8 mouse cellular contexts compared by ENCODE assay signal in the genomic region with DNA sequence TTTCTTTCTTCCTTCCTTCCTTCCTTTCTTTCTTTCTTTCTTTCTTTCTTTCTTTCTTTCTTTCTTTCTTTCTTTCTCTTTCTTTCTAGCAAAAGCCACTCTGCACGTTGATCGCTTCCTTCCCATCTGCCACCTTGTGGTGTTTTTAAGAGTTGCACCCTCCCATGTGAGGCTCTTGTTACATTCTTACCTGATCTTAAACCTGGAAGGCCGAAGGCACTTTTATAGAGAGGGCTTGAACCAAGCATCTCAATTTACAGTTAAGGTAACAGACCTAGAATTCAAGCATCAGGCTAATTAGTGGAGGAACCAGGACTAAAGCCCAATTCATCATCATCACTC. TPM values are rescaled to one million over a fixed set of nuclear protein-coding genes. Genes with fewer than 3 reads are reported as not detected.
A peak's percentile ranks its signal among the peaks of the same experiment; 100 is the strongest.
DNase-seq lines count a peak whose midpoint lies in the region; ATAC-seq and TF ChIP-seq lines count a peak whose summit lies in the region.

No protein-coding gene starts in this region.

- peak overlapping the region; percentile 55 for H3K9ac ChIP-seq in forebrain, postnatal 0 days
- no peak overlapping the region for H3K9ac ChIP-seq in intestine, embryonic 15.5 days
- no peak overlapping the region; the same call in 1 of the 2 replicates for H3K9ac ChIP-seq in limb, embryonic 14.5 days (ENCODE audit: low read depth, low read length, severe bottlenecking)
- H3K9ac ChIP-seq in midbrain, embryonic 15.5 days = no peak overlapping the region
- H3K9ac ChIP-seq in stomach, embryonic 16.5 days (ENCODE audit: low read length) = peak overlapping the region; percentile 36; the same call in 1 of the 2 replicates

- no peaks in the 10 kb centered on the region for H3K27me3 ChIP-seq in forebrain, postnatal 0 days (ENCODE audit: insufficient read depth, low read length)
- H3K27me3 ChIP-seq in intestine, embryonic 15.5 days (replicated peaks) = no peaks in the 10 kb centered on the region
- H3K27me3 ChIP-seq in limb, embryonic 14.5 days (ENCODE audit: control insufficient read depth, insufficient read depth, low read length) = no peaks in the 10 kb centered on the region
- no peaks in the 10 kb centered on the region for H3K27me3 ChIP-seq in midbrain, embryonic 15.5 days (replicated peaks)
- no peaks in the 10 kb centered on the region for H3K27me3 ChIP-seq in stomach, embryonic 16.5 days (ENCODE audit: control insufficient read depth, insufficient read depth, low read length)

- peak overlapping the region; percentile 54 for H3K4me2 ChIP-seq in forebrain, postnatal 0 days (ENCODE audit: low read depth)
- H3K4me2 ChIP-seq in intestine, embryonic 15.5 days (replicated peaks) = peak overlapping the region; percentile 33
- H3K4me2 ChIP-seq in limb, embryonic 14.5 days (replicated peaks; ENCODE audit: low read depth, low read length, severe bottlenecking) = peak overlapping the region; percentile 28; the same call in 1 of the 2 replicates
- H3K4me2 ChIP-seq in midbrain, embryonic 15.5 days = peak overlapping the region; percentile 39
- peak overlapping the region; percentile 44 for H3K4me2 ChIP-seq in stomach, embryonic 16.5 days (ENCODE audit: low read depth, low read length)

- TF ChIP-seq POLR2A in limb, embryonic 14.5 days (IDR thresholded peaks at IDR 0.05; ENCODE audit: borderline replicate concordance, extremely low read depth, insufficient read depth, insufficient read length) = no peak

- no peaks in the 10 kb centered on the region for H3K36me3 ChIP-seq in forebrain, postnatal 0 days (ENCODE audit: insufficient read depth)
- H3K36me3 ChIP-seq in intestine, embryonic 15.5 days = no peaks in the 10 kb centered on the region
- no peaks in the 10 kb centered on the region for H3K36me3 ChIP-seq in limb, embryonic 14.5 days (ENCODE audit: control insufficient read depth, insufficient read depth, low read length)
- H3K36me3 ChIP-seq in midbrain, embryonic 15.5 days (replicated peaks) = no peaks in the 10 kb centered on the region
- H3K36me3 ChIP-seq in stomach, embryonic 16.5 days (ENCODE audit: control insufficient read depth, insufficient read depth, low read length) = no peaks in the 10 kb centered on the region

- H3K27ac ChIP-seq in forebrain, postnatal 0 days (ENCODE audit: low read depth, low read length) = peak overlapping the region; percentile 84
- H3K27ac ChIP-seq in intestine, embryonic 15.5 days = no peak overlapping the region
- H3K27ac ChIP-seq in limb, embryonic 14.5 days (replicated peaks; ENCODE audit: low read depth, low read length) = no peak overlapping the region; the same call in 1 of the 2 replicates
- H3K27ac ChIP-seq in midbrain, embryonic 15.5 days = peak overlapping the region; percentile 74
- H3K27ac ChIP-seq in stomach, embryonic 16.5 days (ENCODE audit: low read length) = 0 out of 2 replicates have a peak overlapping the region, but pooled peaks have one; percentile 57

- WGBS in forebrain, postnatal 0 days = 23% methylated on average over 3 of the region's 3 CpGs
- WGBS in intestine, embryonic 15.5 days = 27% methylated on average over 3 of the region's 3 CpGs
- 15% methylated on average over 3 of the region's 3 CpGs for WGBS in limb, embryonic 14.5 days
- WGBS in midbrain, embryonic 15.5 days = 24% methylated on average over 3 of the region's 3 CpGs
- WGBS in stomach, embryonic 16.5 days = 27% methylated on average over 3 of the region's 3 CpGs

- peaks cover 18% of the 10 kb centered on the region for H3K4me1 ChIP-seq in forebrain, postnatal 0 days (ENCODE audit: insufficient read depth)
- peaks cover 4% of the 10 kb centered on the region; the same call in 1 of the 2 replicates for H3K4me1 ChIP-seq in intestine, embryonic 15.5 days (replicated peaks)
- H3K4me1 ChIP-seq in limb, embryonic 14.5 days (ENCODE audit: control insufficient read depth, insufficient read depth, low read length) = peaks cover 21% of the 10 kb centered on the region
- peaks cover 25% of the 10 kb centered on the region for H3K4me1 ChIP-seq in midbrain, embryonic 15.5 days
- peaks cover 12% of the 10 kb centered on the region; the same call in 1 of the 2 replicates for H3K4me1 ChIP-seq in stomach, embryonic 16.5 days (ENCODE audit: control insufficient read depth, insufficient read depth, low read length)

- peak; percentile 78 for DNase-seq in urinary bladder, postnatal 14 days (ENCODE audit: low spot score)
- no peak for DNase-seq in urinary bladder, adult 2 months (ENCODE audit: low spot score)
- DNase-seq in cerebellum, adult 8-10 months = peak; percentile 73
- peak; percentile 87 for DNase-seq in forebrain, postnatal 0 days
- peak; percentile 66 for DNase-seq in limb, embryonic 14.5 days (ENCODE audit: low spot score)

- ATAC-seq in forebrain, postnatal 0 days = peak; percentile 46
- ATAC-seq in intestine, embryonic 15.5 days = no peak
- no peak for ATAC-seq in limb, embryonic 14.5 days (ENCODE audit: low FRiP score, low read depth)
- peak; percentile 55 for ATAC-seq in midbrain, embryonic 15.5 days (replicated peaks)
- ATAC-seq in stomach, embryonic 16.5 days (ENCODE audit: insufficient read depth, low FRiP score) = no peak

- TF ChIP-seq CTCF in forebrain, postnatal 0 days (IDR thresholded peaks at IDR 0.05; ENCODE audit: low read depth) = peak; percentile 83

- H3K9me3 ChIP-seq in forebrain, postnatal 0 days (ENCODE audit: low read length) = no peaks in the 10 kb centered on the region
- H3K9me3 ChIP-seq in intestine, embryonic 15.5 days = no peaks in the 10 kb centered on the region
- H3K9me3 ChIP-seq in limb, embryonic 14.5 days (ENCODE audit: control insufficient read depth, low read length) = no peaks in the 10 kb centered on the region
- H3K9me3 ChIP-seq in midbrain, embryonic 15.5 days = no peaks in the 10 kb centered on the region
- no peaks in the 10 kb centered on the region for H3K9me3 ChIP-seq in stomach, embryonic 16.5 days (replicated peaks; ENCODE audit: control insufficient read depth, low read length)

- peak overlapping the region; percentile 25 for H3K4me3 ChIP-seq in forebrain, postnatal 0 days (ENCODE audit: low read depth, low read length)
- peak overlapping the region; percentile 15; the same call in 1 of the 2 replicates for H3K4me3 ChIP-seq in intestine, embryonic 15.5 days (replicated peaks)
- H3K4me3 ChIP-seq in limb, embryonic 14.5 days (replicated peaks; ENCODE audit: low read length) = peak overlapping the region; percentile 6; the same call in 1 of the 2 replicates
- H3K4me3 ChIP-seq in midbrain, embryonic 15.5 days = peak overlapping the region; percentile 18
- H3K4me3 ChIP-seq in stomach, embryonic 16.5 days (replicated peaks; ENCODE audit: low read length) = peak overlapping the region; percentile 29

RNA-seq across cellular contexts. Expression of gene Psmg4, which starts 7.9 kb away (rescaled TPM):
- polyA plus RNA-seq in urinary bladder, adult 2 months (2012; rRNA removed) = 61.5 and 69.2 TPM in 2 replicates
- total RNA-seq in forebrain, postnatal 0 days (2014; rRNA removed) = 56.6 and 108 TPM in 2 replicates
- polyA plus RNA-seq in forebrain, postnatal 0 days (2015; fragmentation: Nextera tagmentation; extraction: Ambion mirVana) = 99.0 and 150 TPM in 2 replicates
- polyA plus RNA-seq in intestine, embryonic 15.5 days (2015; fragmentation: Nextera tagmentation; extraction: Ambion mirVana) = 71.3 and 88.2 TPM in 2 replicates
- 133 and 153 TPM in 2 replicates for polyA plus RNA-seq in limb, embryonic 14.5 days (2012; rRNA removed)
- 75.5 and 83.8 TPM in 2 replicates for polyA plus RNA-seq in limb, embryonic 14.5 days (2014; fragmentation: Nextera tagmentation; extraction: Ambion mirVana)
- 66.6 and 69.2 TPM in 2 replicates for polyA plus RNA-seq in midbrain, embryonic 15.5 days (2015; fragmentation: Nextera tagmentation; extraction: Ambion mirVana)
- polyA plus RNA-seq in stomach, embryonic 16.5 days (2015; fragmentation: Nextera tagmentation; extraction: Ambion mirVana) = 58.8 and 62.9 TPM in 2 replicates

RNA-seq across cellular contexts. Expression of gene Tubb2b, which starts 24.6 kb away (rescaled TPM):
- 8.7 and 13.3 TPM in 2 replicates for polyA plus RNA-seq in urinary bladder, adult 2 months (2012; rRNA removed)
- total RNA-seq in forebrain, postnatal 0 days (2014; rRNA removed) = 5,538 and 5,638 TPM in 2 replicates
- 1,072 and 1,153 TPM in 2 replicates for polyA plus RNA-seq in forebrain, postnatal 0 days (2015; fragmentation: Nextera tagmentation; extraction: Ambion mirVana)
- 33.5 and 34.2 TPM in 2 replicates for polyA plus RNA-seq in intestine, embryonic 15.5 days (2015; fragmentation: Nextera tagmentation; extraction: Ambion mirVana)
- 376 and 378 TPM in 2 replicates for polyA plus RNA-seq in limb, embryonic 14.5 days (2012; rRNA removed)
- 28.5 TPM in 2 replicates for polyA plus RNA-seq in limb, embryonic 14.5 days (2014; fragmentation: Nextera tagmentation; extraction: Ambion mirVana)
- 1,126 and 1,130 TPM in 2 replicates for polyA plus RNA-seq in midbrain, embryonic 15.5 days (2015; fragmentation: Nextera tagmentation; extraction: Ambion mirVana)
- 41.7 and 45.5 TPM in 2 replicates for polyA plus RNA-seq in stomach, embryonic 16.5 days (2015; fragmentation: Nextera tagmentation; extraction: Ambion mirVana)

Comparison
In these comparisons a context has a peak if more than half of its experiments do, and no peak if none do; other contexts are left out.
1. ATAC-seq: peak in forebrain, postnatal 0 days (single experiment) and midbrain, embryonic 15.5 days (single experiment); none in intestine, embryonic 15.5 days (single experiment), limb, embryonic 14.5 days (single experiment) and stomach, embryonic 16.5 days (single experiment).
2. H3K27ac ChIP-seq: peak in forebrain, postnatal 0 days (single experiment), midbrain, embryonic 15.5 days (single experiment) and stomach, embryonic 16.5 days (single experiment); none in intestine, embryonic 15.5 days (single experiment) and limb, embryonic 14.5 days (single experiment).
3. H3K9ac ChIP-seq: peak in forebrain, postnatal 0 days (single experiment) and stomach, embryonic 16.5 days (single experiment); none in intestine, embryonic 15.5 days (single experiment), limb, embryonic 14.5 days (single experiment) and midbrain, embryonic 15.5 days (single experiment).
4. Peak in every context shown above with its lines, with median percentiles within 50 percentile points of each other: H3K4me2 ChIP-seq and H3K4me3 ChIP-seq.